ENCODE assay signal across 24 mouse cellular contexts in the genomic region with DNA sequence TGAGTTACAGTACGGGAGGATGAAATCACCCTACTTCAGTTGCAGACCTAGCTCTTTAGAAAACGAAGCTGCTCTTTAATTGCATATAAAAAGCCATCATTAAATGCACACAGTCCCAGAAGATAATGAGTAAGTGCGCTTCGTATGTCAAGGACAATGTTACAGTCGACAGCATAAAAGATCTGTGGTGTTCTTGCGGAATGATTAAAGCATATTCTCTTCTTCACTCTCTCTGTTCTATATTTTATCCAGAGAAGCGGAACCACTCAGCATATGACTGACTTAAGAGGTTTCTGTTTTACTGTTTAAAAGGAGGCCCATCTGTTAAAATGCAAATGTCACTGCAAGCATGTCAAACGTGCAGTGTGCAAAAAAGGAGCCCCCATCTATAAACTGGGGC.
DNase-seq lines count a peak whose midpoint lies in the region; ATAC-seq lines count a peak whose summit lies in the region.
"Had no signal": no experiment of that assay in that cellular context is flagged by ENCODE, and none has a peak within 500 bp of the region (broad histone marks: within the 10 kb centered on the region; RNA-seq: fewer than 3 reads in every experiment).

No protein-coding gene starts in this region.

- no peak overlapping the region for H3K4me2 ChIP-seq in hindbrain, embryonic 13.5 days
- no peak overlapping the region for H3K4me2 ChIP-seq in neural tube, embryonic 13.5 days
- H3K4me2 ChIP-seq in neural tube, embryonic 15.5 days: no peak overlapping the region
- H3K4me2 ChIP-seq in forebrain, embryonic 16.5 days (ENCODE audit: low read length): no peak overlapping the region
- H3K4me2 ChIP-seq: heart, embryonic 11.5 days; intestine, embryonic 15.5 days; liver, embryonic 15.5 days; lung, embryonic 15.5 days had no signal

- no peaks in the 10 kb centered on the region for H3K27me3 ChIP-seq in hindbrain, embryonic 13.5 days
- no peaks in the 10 kb centered on the region for H3K27me3 ChIP-seq in hindbrain, embryonic 10.5 days (ENCODE audit: insufficient read depth, poor library complexity, severe bottlenecking)
- no peaks in the 10 kb centered on the region for H3K27me3 ChIP-seq in neural tube, embryonic 13.5 days
- H3K27me3 ChIP-seq in neural tube, embryonic 15.5 days (replicated peaks): no peaks in the 10 kb centered on the region
- H3K27me3 ChIP-seq in forebrain, embryonic 16.5 days (replicated peaks; ENCODE audit: control insufficient read depth, insufficient read depth, low read length): no peaks in the 10 kb centered on the region
- H3K27me3 ChIP-seq: intestine, embryonic 15.5 days; liver, embryonic 15.5 days; lung, embryonic 15.5 days had no signal

- DNase-seq in hindbrain, embryonic 10.5 days (ENCODE audit: low spot score): no peak
- DNase-seq in embryo, embryonic 9.5 days (ENCODE audit: extremely low spot score): no peak
- DNase-seq in lung, postnatal 14 days: no peak
- DNase-seq: adrenal gland, postnatal 25 days; cerebellum, adult 18-20 months; cerebellum, postnatal 14 days; embryo, embryonic 11 days; gastrocnemius, postnatal 14 days; heart, adult 11 months; kidney, adult 8-10 months; kidney, postnatal 10 days; liver; retina, postnatal 1 day had no signal

- no peak overlapping the region for H3K9ac ChIP-seq in hindbrain, embryonic 13.5 days
- no peak overlapping the region for H3K9ac ChIP-seq in neural tube, embryonic 13.5 days
- no peak overlapping the region for H3K9ac ChIP-seq in neural tube, embryonic 15.5 days (replicated peaks)
- no peak overlapping the region for H3K9ac ChIP-seq in forebrain, embryonic 16.5 days (replicated peaks; ENCODE audit: low read depth, low read length)
- H3K9ac ChIP-seq: intestine, embryonic 15.5 days; liver, embryonic 15.5 days; lung, embryonic 15.5 days had no signal

- no peaks in the 10 kb centered on the region for H3K9me3 ChIP-seq in hindbrain, embryonic 13.5 days
- no peaks in the 10 kb centered on the region for H3K9me3 ChIP-seq in hindbrain, embryonic 10.5 days
- H3K9me3 ChIP-seq in neural tube, embryonic 13.5 days: no peaks in the 10 kb centered on the region
- no peaks in the 10 kb centered on the region for H3K9me3 ChIP-seq in neural tube, embryonic 15.5 days (replicated peaks)
- no peaks in the 10 kb centered on the region for H3K9me3 ChIP-seq in forebrain, embryonic 16.5 days (ENCODE audit: control insufficient read depth, low read length)
- H3K9me3 ChIP-seq: intestine, embryonic 15.5 days; limb, embryonic 10.5 days; liver, embryonic 15.5 days; lung, embryonic 15.5 days had no signal

- H3K4me1 ChIP-seq in hindbrain, embryonic 13.5 days (replicated peaks): no peaks in the 10 kb centered on the region
- H3K4me1 ChIP-seq in hindbrain, embryonic 10.5 days (replicated peaks): no peaks in the 10 kb centered on the region
- no peaks in the 10 kb centered on the region for H3K4me1 ChIP-seq in neural tube, embryonic 13.5 days (replicated peaks)
- H3K4me1 ChIP-seq in neural tube, embryonic 15.5 days: no peaks in the 10 kb centered on the region
- H3K4me1 ChIP-seq in forebrain, embryonic 16.5 days (replicated peaks; ENCODE audit: control insufficient read depth, insufficient read depth, low read length): 0 out of 2 replicates have a peak, but pooled peaks cover 4% of the 10 kb centered on the region
- H3K4me1 ChIP-seq: intestine, embryonic 15.5 days; limb, embryonic 10.5 days; liver, embryonic 15.5 days; lung, embryonic 15.5 days had no signal

- H3K27ac ChIP-seq in hindbrain, embryonic 13.5 days: no peak overlapping the region
- no peak overlapping the region for H3K27ac ChIP-seq in hindbrain, embryonic 10.5 days
- H3K27ac ChIP-seq in neural tube, embryonic 13.5 days (replicated peaks): no peak overlapping the region
- H3K27ac ChIP-seq in neural tube, embryonic 15.5 days (replicated peaks): no peak overlapping the region
- peak overlapping the region; percentile 44 for H3K27ac ChIP-seq in forebrain, embryonic 16.5 days (ENCODE audit: low read length)
- H3K27ac ChIP-seq: intestine, embryonic 15.5 days; limb, embryonic 10.5 days; liver, embryonic 15.5 days; lung, embryonic 15.5 days; macrophage had no signal

- 55% methylated on average over 8 of the region's 8 CpGs for WGBS in hindbrain, embryonic 13.5 days
- WGBS in hindbrain, embryonic 10.5 days: 85% methylated on average over 8 of the region's 8 CpGs
- WGBS in neural tube, embryonic 13.5 days: 42% methylated on average over 8 of the region's 8 CpGs
- 46% methylated on average over 8 of the region's 8 CpGs for WGBS in neural tube, embryonic 15.5 days
- 21% methylated on average over 8 of the region's 8 CpGs for WGBS in forebrain, embryonic 16.5 days

- H3K4me3 ChIP-seq in hindbrain, embryonic 13.5 days: no peak overlapping the region
- H3K4me3 ChIP-seq in hindbrain, embryonic 10.5 days: no peak overlapping the region
- H3K4me3 ChIP-seq in neural tube, embryonic 13.5 days: no peak overlapping the region
- no peak overlapping the region for H3K4me3 ChIP-seq in neural tube, embryonic 15.5 days (replicated peaks)
- H3K4me3 ChIP-seq in forebrain, embryonic 16.5 days (replicated peaks; ENCODE audit: low read length): no peak overlapping the region
- H3K4me3 ChIP-seq: intestine, embryonic 15.5 days; limb, embryonic 10.5 days; liver, embryonic 15.5 days; lung, embryonic 15.5 days; myocyte had no signal

- no peaks in the 10 kb centered on the region for H3K36me3 ChIP-seq in hindbrain, embryonic 13.5 days
- no peaks in the 10 kb centered on the region for H3K36me3 ChIP-seq in hindbrain, embryonic 10.5 days
- H3K36me3 ChIP-seq in neural tube, embryonic 13.5 days: no peaks in the 10 kb centered on the region
- H3K36me3 ChIP-seq in neural tube, embryonic 15.5 days: no peaks in the 10 kb centered on the region
- no peaks in the 10 kb centered on the region for H3K36me3 ChIP-seq in forebrain, embryonic 16.5 days (ENCODE audit: control insufficient read depth, insufficient read depth)
- H3K36me3 ChIP-seq: intestine, embryonic 15.5 days; limb, embryonic 10.5 days; liver, embryonic 15.5 days; lung, embryonic 15.5 days had no signal

- ATAC-seq in hindbrain, embryonic 13.5 days (ENCODE audit: low FRiP score): peak; percentile 28; the same call in 1 of the 2 replicates
- ATAC-seq in neural tube, embryonic 13.5 days (ENCODE audit: low read depth): peak; percentile 43; the same call in 1 of the 2 replicates
- no peak for ATAC-seq in neural tube, embryonic 15.5 days (ENCODE audit: low FRiP score)
- ATAC-seq in forebrain, embryonic 16.5 days: peak; percentile 87
- ATAC-seq: intestine, embryonic 15.5 days had no signal
